Mouse (Mus musculus) heart, embryonic 11.5 days (tissue): ENCODE results near the gene Vps53. TPM values are rescaled to one million over a fixed set of nuclear protein-coding genes. Genes with fewer than 3 reads are reported as not detected.

Source experiments
- polyA plus RNA-seq: library from polyadenylated mRNA; unstranded; fragments of >200 nt; fragmentation: Nextera tagmentation; extraction: Ambion mirVana; gene quantifications from 2 replicates; pipeline ENCODE4 v1.2.1, GENCODE M21; 2014

Gene Vps53
- polyA plus RNA-seq, 1 experiment from 2014 or later, result 33.7 TPM

Other genes with a start within 250 kb of the Vps53 start
- 4.1 and 5.1 TPM in 2 replicates for gene Rph3al, start 241.2 kb downstream of the Vps53 start, polyA plus RNA-seq
- gene 1700016K19Rik, start 179.7 kb downstream of the Vps53 start, polyA plus RNA-seq, result not detected in 2 replicates
- 8.3 and 9.0 TPM in 2 replicates for gene Rflnb, start 151.9 kb downstream of the Vps53 start, polyA plus RNA-seq
- gene Fam57a, start within 50 bp of the Vps53 start, polyA plus RNA-seq, result 31.2 and 35.8 TPM in 2 replicates
- gene Dbil5, start 38.0 kb upstream of the Vps53 start, polyA plus RNA-seq, result 0.99 and 1.3 TPM in 2 replicates
- 25.8 and 34.8 TPM in 2 replicates for gene Gemin4, start 38.0 kb upstream of the Vps53 start, polyA plus RNA-seq
- gene Mrm3, start 64.1 kb upstream of the Vps53 start, polyA plus RNA-seq, result 21.1 and 21.6 TPM in 2 replicates
- gene Glod4, start 64.1 kb upstream of the Vps53 start, polyA plus RNA-seq, result 128 TPM in 2 replicates
- 21.6 and 24.8 TPM in 2 replicates for gene Nxn, start 219.5 kb upstream of the Vps53 start, polyA plus RNA-seq
- gene Timm22, start 227.3 kb upstream of the Vps53 start, polyA plus RNA-seq, result 108 and 110 TPM in 2 replicates